Comparison of ENCODE assay signal across 17 mouse cellular contexts in genomic region chr10:105222904-105223303, GRCm38 (mm10).
"Had no signal": no experiment of that assay in that cellular context is flagged by ENCODE, and none has a peak within 500 bp of the region (broad histone marks: within the 10 kb centered on the region; RNA-seq: fewer than 3 reads in every experiment).

No protein-coding gene starts in this region.

- H3K27me3 ChIP-seq: midbrain, embryonic 12.5 days; neural tube, embryonic 13.5 days; neural tube, embryonic 15.5 days had no signal

- H3K4me3 ChIP-seq: midbrain, embryonic 10.5 days; midbrain, embryonic 12.5 days; myocyte; neural tube, embryonic 13.5 days; neural tube, embryonic 15.5 days had no signal

- H3K9me3 ChIP-seq: midbrain, embryonic 10.5 days; midbrain, embryonic 12.5 days; neural tube, embryonic 13.5 days; neural tube, embryonic 15.5 days had no signal

- H3K4me1 ChIP-seq: midbrain, embryonic 10.5 days; midbrain, embryonic 12.5 days; neural tube, embryonic 13.5 days; neural tube, embryonic 15.5 days had no signal

- DNase-seq: lung, embryonic 14.5 days; lung, postnatal 4 days; midbrain, embryonic 14.5 days; retina, postnatal 1 day; right cerebral cortex, adult 18-20 months; right cerebral cortex, postnatal 25 days; right cerebral cortex, postnatal 4 days; spleen, adult 18-20 months; thymus, adult 18-20 months; thymus, postnatal 14 days; thymus, postnatal 36 days had no signal

- ATAC-seq: midbrain, embryonic 16.5 days had no signal

- H3K36me3 ChIP-seq: midbrain, embryonic 10.5 days; midbrain, embryonic 12.5 days; neural tube, embryonic 13.5 days; neural tube, embryonic 15.5 days had no signal

- H3K9ac ChIP-seq: lung, embryonic 14.5 days; midbrain, embryonic 12.5 days; neural tube, embryonic 13.5 days; neural tube, embryonic 15.5 days had no signal

- H3K4me2 ChIP-seq: lung, embryonic 14.5 days; midbrain, embryonic 12.5 days; neural tube, embryonic 13.5 days; neural tube, embryonic 15.5 days had no signal

- H3K27ac ChIP-seq: midbrain, embryonic 10.5 days; midbrain, embryonic 12.5 days; neural tube, embryonic 13.5 days; neural tube, embryonic 15.5 days had no signal
